Mouse (Mus musculus): ENCODE results near the gene Ppp1r32. TPM values are rescaled to one million over a fixed set of nuclear protein-coding genes. Genes with fewer than 3 reads are reported as not detected.
A peak's percentile ranks its signal among the peaks of the same experiment; 100 is the strongest.

Gene Ppp1r32
- 1 to 10 TPM in 1 of 2 experiments, under 1 TPM in 1; 0.87 to 1.9 TPM for total RNA-seq (2021)

DNA sequence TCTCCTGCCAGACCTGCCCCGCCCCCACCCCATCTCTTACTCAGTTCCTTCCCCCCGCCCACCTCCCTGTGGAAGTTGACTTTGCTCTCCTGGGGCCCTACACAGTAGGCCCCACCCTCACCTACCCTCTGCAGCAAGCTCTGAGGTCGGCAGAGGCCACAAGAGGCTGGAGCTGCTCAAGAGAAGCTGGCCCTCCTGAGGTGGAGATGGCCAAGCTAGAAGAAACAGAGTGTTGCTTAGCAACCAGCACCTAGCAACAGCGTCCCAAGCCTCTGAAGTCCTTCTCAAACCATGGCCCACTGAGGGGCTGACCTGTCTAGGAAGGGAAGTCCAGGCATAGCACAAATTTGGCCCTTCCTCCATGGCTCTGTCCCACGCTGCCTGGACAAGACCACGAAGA is at the start of gene Ppp1r32:
Gene Ppp1r32, minus strand, starts transcription at position 226 of the 400 bp plus-strand sequence.
- peak; percentile 32 for DNase-seq
- intact Hi-C loops (cut with DNase I), result loop anchor here (5.0 kb wide), 1 partner anchor 150 kb away; no protein-coding TSS in a partner anchor

DNA sequence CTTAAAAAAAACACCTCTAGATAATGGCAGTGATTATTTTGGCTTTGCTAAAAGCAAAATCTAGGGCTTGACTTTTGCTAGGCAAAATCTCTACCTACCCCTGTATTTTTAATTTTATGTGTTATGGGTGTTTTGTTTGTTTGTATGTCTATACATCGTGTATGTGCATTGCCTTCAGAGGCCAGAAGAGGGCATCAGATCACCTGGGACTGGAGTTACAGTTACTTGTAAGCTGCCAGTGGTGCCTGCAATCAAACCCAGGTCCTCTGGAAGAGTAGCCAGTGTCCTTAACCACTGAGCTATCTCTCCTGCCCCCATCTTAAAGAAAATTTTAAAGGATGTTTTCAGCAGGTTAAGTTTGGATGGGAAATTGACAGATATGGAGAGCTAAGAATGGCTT is 47.4 kb upstream of the Ppp1r32 start:
- intact Hi-C loops (cut with DNase I), result no loop called here
- no peak for DNase-seq

DNA sequence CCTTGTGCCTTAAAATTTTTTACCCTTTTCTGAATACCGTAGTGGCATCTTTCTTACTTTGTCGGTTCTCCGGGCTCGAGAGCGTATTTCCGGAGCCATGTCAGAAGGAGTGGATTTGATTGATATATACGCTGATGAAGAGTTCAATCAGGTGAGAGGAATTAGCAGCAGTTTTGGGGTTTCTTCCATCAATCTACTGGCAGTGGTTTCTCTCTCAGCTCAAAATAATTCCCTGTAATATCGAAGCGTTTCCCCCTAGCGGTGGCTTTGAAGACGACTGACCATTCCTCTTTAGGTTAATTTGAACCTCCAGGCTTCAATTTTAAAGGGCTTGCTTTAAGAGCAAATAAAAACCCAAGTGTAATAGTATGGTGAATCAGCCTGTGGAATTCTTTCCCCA is 43.2 kb upstream of the Ppp1r32 start, which contains the start of gene Sdhaf2:
Gene Sdhaf2, minus strand, starts transcription at position 233 of the 400 bp plus-strand sequence.
- peak; percentile 41 for DNase-seq
- intact Hi-C loops (cut with DNase I), result no loop called here

DNA sequence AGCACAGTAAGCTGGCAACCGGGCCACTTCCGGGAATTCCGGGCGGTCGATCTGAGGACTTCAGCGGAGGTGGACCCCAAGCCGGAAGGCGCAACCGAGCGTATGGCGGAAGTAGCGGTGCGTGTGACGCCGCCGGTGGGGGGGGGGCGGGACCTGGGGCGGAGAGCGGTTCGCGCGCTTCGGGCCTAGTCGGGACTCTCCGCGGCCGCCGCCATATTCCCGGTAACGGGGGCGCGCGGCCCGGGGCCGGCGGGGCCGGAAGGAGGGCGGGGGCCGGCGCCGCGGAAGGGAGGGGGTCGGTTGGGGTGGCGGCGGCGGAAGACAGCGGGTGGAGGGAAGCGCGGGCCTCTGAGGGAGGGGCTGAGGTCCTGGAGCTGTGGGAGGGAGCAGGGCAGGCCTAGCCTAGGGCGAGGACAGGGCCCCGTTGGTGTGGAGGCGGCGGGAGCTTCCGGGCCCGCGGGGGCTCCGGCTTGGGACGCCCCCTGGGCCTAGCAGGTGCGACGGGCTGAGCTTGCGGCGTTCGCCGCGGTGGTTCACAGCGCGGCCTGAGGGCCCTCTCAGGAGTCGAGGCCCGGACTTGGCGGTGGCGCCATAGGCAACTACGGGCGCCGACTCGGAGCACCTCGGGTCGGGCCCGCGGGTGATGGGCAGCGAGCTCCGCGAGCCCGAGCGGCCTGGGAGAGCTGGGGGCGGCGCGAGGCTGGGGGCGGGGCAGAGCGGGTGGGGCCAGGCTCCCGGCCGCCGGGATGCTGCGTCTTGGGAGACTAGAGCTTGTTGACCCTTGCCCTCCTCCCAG is 42.6 kb upstream of the Ppp1r32 start, which contains the start of gene Cpsf7:
Gene Cpsf7, plus strand, starts transcription at position 161 of the 796 bp plus-strand sequence.
- DNase-seq, result peak; percentile 94
- intact Hi-C loops (cut with DNase I), result no loop called here

DNA sequence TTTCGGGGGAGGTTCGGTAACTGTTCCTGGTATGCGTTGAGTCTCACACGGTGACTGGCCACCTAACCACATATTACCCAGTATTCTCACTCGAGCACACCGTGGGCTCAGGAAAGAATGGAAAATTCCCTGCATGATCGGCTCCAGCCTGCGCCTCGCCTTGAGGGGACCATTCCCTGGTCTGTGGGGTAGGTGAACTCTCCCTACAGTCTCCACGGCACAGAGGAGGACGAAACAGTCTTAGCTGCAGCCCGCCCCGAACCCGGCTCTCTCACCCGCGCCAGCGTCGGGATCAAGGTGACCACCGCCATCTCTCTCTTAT is 42.0 kb upstream of the Ppp1r32 start:
- intact Hi-C loops (cut with DNase I), result no loop called here
- no peak for DNase-seq

DNA sequence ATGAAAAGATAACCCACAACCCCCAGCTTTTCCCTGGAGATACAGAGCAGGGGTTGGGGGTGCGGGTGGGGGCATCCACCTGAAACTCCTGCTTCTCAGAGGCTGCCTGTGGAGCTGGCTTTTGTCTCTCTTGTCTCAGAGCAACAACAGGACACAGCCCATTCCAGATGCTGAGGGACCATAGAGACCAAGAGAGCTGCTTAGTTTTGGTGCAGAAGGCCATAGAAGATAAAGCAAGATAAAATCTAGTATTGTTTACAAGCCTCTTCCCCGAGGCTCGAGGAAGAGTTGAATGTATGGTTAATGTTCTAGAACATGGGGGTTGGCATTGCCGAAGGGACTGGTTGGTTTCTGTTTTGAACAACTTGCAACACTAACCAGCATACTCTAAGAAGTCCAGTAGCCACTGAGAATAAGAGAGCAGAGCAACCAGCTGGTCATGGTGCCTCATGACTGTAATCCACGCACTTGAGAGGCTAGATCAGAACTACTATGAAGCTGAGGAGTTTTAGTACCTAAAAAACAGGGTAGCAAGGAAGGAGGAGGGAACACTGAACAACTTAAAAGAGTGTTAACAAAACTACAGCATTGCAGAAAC is 40.9 kb upstream of the Ppp1r32 start:
- DNase-seq, result no peak
- intact Hi-C loops (cut with DNase I), result no loop called here

DNA sequence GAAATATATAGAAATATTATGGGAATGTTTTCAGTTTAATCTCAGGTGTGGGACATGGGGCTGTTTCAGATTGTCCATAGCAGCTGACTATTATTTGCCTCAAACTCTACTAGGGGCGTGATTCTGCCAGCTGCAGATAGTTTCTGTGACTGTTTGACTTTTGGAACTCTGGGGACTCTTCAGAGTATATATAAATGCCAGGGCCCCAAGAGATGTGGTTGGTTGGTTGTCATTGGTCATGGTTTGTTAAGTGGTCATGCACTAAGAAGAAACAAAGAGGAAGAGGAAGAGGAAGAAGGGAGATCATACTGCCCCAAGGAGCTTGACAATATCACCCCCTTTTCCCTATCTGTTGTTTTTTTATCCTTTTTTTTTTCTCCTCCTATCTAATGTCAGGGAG is 39.2 kb upstream of the Ppp1r32 start:
- intact Hi-C loops (cut with DNase I), result no loop called here
- no peak for DNase-seq

DNA sequence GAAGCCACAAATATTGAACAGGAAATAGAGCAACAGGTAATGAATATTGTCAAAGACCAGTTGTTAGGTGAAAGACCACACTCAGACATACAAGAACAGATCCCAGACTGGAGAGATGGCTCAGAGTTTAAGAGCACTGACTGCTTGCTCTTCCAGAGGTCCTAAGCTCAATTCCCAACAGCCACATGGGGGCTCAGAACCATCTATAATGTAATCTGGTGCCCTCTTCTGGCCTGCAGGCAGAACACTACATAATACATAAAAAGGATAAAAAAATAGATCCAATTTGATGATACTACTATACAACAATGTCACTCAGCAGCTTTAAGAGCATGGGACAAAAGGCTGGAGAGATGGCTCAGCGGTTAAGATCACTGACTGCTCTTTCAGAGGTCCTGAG is 37.6 kb upstream of the Ppp1r32 start:
- peak; percentile 10 for DNase-seq
- intact Hi-C loops (cut with DNase I), result no loop called here

DNA sequence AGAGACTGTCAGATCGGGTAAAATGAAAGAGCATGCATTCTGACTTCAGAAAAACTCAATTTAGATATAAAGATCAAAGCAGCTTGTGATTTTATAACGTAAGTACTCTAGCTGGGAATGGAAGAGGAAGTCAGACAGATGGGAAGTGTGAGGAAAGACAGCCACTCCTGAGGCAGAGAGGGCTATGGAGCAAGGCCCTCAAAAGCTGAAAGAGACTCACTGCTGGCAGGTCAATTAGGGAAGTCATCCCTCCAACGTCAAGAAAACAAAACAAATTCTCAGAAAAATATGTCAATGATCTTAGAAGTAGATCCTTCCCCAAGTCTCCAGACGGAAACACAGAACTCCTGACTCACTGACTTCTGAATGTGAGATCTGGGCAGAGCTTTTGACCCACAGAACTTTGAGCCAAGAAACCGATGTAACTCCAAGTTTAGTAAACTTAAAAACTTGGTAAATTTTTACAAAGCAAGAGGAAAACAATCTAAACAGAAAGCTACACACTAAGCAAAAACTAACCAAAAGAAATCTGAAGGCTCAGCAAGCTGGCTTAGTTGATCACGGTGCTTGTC is 28.1 kb upstream of the Ppp1r32 start:
- no peak for DNase-seq
- intact Hi-C loops (cut with DNase I), result no loop called here

DNA sequence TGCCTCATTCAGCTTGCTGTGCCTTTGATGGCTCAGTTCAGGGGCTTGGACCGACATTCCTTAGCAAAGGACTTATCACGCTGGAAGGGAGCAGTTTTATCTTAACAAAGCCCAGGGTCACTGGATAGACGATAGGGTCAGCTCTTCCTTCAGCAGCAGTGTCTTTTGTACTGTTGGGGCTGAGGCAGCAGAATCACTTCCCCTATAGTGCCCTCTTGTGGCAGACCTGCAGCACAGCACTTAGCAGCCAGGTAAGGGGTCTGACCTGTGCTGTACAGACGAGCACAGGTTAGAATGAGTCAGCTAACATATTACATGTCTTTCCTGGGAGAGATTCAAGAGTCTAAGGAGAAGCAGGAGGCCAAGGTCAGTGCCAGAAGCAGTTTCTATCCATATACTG is 19.8 kb upstream of the Ppp1r32 start:
- peak; percentile 20 for DNase-seq
- intact Hi-C loops (cut with DNase I), result loop anchor here (5.0 kb wide), 1 partner anchor 170 kb away; no protein-coding TSS in a partner anchor

DNA sequence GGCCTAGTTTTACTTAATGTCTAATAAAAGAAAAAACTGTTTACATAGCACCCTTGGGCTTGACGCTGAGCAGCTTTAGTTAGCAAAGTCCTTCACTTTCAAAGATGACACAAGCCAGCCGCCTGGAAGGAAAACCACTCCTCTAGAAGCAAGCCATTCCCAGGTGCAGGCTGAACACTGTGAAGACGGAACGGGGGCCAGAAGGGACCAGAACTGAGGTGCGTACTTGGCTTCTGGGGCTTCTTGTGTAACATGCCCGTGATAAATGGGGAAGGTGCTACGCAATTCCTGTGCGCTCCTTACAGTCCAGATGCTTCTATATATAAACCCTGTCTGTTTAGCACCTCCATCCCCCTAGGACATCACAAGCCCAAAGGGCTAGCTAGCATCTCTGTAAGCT is 17.9 kb upstream of the Ppp1r32 start:
- DNase-seq, result no peak
- intact Hi-C loops (cut with DNase I), result loop anchor here (5.0 kb wide), 1 partner anchor 168 kb away; no protein-coding TSS in a partner anchor

DNA sequence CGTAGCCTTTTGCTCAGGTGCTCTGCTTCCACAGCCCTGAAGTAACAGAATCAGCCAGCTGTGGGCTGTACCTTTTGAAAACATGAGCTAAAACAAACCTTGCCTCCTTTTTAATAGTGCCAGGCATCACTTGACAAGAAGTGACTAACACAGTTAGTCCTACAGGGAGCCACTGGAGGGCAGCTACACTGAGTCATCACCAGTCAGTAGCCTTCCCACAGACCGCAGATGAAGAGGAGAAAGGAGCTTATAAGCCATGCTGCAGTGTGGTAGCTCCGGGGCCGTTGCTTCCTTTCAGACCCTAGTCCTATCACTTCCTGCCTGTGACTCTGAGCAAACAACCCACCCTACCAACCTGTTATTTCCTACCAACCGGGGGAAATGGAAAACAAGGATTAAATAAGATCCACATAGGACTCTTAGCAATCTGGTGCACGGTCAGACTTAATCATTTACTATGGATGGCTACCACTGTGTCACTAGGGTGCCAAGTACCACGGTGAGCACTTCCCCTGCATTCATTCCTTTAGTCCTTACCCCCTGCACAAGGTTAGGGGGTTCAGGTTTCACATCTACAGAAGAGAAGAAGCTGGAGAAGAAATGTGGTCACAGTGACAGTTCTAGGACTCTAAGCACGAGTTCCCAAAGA is 14.9 kb upstream of the Ppp1r32 start:
- intact Hi-C loops (cut with DNase I), result no loop called here
- no peak for DNase-seq

DNA sequence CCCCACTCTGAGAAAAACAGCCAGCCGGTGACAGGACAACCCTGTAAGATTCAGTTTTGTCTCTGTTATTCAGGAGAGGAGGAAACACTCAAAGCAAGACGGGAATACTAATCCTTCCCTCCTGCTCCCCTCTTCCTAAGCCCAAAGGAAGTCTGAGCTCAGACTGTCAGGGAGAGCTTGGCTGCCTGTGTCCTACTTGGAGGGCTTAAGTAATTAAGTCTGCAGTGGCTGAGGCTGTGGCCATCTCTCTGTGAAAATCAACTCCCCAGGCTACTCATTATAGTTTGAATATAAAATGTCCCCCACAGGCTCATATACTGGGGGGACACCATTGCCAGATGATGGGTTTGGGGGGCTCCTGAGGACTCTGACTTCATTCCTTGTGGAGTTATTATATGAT is 14.2 kb upstream of the Ppp1r32 start:
- intact Hi-C loops (cut with DNase I), result no loop called here
- DNase-seq, result no peak

DNA sequence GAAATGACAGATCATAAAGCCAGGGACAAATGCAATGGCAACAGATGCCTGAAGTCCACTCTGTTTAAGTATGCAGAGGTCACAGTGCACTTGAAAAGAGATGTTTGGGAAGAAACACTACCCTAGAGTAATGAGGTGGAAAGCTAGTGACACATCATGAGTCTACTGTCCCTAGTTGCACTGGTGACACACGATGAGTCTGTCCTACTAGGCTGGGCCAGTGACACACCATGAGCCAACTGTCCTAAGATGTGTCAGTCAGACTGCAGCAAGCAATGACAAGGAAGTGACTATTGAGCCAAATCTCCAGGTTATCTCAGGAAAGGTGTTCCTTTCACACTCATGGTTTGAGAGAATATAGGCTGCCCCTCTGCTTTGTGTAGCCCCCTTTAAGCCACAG is 12.9 kb upstream of the Ppp1r32 start:
- no peak for DNase-seq
- intact Hi-C loops (cut with DNase I), result no loop called here

DNA sequence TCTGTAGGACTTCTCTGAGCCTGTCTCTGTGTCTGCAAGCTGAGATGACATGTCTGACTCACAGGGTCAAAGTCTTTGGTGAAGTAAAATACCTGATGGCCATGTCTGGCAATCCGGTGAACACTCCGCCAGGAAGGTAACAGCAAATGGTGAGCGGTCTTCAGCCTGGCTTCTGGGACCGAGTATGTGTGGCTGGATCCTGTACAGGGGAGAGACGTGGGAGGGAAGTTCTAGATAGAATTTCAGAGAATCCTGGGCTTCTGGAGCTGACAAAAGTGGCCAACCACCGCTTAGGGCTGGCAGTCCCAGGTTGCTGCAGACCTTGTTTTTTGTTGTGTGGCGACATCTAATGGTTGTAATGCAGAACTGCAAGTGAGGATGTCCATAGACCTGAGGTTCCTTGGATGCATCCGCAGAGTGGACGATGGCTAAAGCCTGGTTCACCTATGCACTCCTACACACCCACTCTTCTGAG is 3.6 kb upstream of the Ppp1r32 start:
- intact Hi-C loops (cut with DNase I), result loop anchor here (2.0 kb wide), 1 partner anchor 38 kb away; no protein-coding TSS in a partner anchor
- DNase-seq, result peak; percentile 33

DNA sequence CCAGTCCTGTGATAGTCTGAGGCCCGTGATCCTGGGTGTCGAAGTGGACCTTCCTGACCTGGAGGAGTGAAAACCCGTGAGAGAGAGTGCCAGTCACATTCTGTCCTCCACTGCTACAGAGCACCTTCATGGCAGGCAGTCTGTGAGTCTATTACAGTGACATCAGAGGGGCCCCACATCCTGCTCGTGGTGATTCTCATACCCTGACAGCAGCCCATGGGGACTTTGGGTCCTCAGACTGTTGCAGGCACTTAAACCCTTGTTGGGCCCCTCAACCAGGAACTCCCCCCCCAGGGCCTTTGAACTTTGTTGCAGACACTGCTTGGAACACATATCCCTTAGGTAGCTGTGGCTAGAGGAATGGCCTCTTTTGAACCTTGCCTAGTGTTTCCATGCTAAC is 3.2 kb downstream of the Ppp1r32 start:
- intact Hi-C loops (cut with DNase I), result no loop called here
- no peak for DNase-seq

DNA sequence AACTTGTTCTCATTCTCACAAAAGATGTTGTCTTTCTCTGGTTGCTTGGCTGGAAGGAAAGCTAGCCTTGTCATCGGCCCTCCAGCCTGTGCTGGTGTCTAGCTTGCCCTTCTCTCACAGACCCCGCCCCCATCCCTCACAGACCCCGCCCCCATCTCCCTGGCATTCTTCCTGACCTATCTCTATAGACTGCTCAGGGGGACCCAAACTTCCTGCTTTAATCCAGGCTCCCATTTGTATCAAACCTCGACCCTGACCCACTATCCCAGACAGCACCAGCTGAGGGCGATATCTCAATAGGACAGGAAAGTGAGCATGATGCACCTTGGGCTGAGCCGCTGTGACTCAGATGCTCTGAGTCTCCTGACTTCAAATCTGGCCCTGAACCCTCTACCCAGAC is 8.9 kb downstream of the Ppp1r32 start:
- no peak for DNase-seq
- intact Hi-C loops (cut with DNase I), result no loop called here

DNA sequence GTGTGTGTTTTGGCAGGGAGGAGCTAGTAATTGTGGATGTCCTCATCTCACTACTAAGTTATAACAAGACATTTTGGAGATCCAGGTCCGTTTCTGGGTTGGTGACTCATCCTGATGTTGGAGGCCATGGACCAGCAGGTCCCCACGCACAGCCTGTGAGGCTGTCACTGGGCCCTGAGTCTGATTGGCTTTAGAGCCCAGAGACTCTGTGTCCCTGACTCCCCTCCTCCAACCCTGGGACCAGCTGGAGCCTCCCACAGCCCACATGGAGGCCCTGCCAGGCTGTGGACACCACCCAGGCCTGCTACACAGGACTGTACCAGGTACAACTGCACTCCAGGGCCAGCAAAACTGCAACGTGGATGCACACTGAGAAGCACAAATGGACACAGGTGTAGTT is 9.8 kb downstream of the Ppp1r32 start:
- intact Hi-C loops (cut with DNase I), result no loop called here

DNA sequence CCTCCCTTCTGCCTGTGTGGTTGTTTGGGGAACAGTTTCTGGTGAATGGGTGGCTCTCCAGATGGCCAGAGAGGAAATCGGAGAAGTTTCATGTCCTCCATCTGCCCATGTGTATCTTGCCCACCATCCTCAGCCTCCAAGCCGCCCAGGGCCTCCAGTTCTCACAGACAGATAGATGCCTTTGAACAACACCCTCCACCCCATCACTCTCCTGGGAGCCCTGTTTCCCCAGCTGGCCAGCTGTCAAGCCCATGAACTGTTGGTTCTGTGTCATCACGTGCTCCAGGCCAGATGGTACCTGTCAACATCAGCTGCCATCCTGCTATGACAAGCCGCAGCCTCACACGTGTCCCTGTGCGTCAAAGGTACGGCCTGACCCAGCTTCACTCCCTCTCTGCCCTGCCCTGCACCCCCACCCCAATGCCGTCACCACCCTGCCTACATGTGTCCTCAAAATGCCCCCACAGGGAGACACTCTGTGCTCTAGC is 13.5 kb downstream of the Ppp1r32 start:
- intact Hi-C loops (cut with DNase I), result no loop called here
- no peak for DNase-seq

More for the DNA sequence above, 9.8 kb downstream of the Ppp1r32 start:
- no peak for DNase-seq

DNA sequence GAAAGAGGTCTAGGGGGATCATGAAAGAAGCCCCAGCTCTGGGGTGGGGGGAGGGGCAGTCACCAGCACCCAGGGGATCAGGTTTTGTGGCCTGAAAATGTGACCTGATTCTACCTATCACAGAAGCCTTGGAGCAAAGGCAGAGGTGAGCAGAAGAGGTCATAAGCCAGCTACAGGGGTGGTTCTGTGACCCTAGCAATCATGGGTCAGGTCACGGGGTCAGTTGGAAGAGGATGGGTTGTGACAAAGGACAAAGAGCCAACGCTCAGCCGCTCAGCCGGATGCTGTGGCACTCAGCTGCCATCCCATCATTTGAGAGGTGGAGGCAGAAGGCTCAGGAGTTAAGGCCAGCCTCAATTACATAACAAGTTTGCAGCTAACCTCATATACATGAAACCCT is 18.3 kb downstream of the Ppp1r32 start:
- intact Hi-C loops (cut with DNase I), result no loop called here
- no peak for DNase-seq

DNA sequence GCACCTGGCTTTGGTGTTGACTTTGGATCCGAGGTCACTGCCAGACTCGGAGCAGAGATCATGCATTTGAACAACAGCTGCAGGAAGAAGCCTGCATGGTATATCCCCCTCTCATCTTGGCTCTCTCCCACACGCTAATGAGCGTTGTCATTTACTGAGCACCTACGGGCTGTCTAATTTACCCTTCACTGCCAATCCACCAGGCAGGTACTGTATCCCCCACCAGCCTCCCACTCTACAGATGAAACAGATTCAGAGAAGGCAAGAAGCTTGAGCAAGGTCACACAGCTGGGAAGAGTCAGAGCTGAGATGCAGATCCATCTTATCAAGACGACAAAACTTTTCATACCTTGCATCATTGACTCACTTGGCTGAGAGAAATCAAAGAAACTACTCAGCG is 21.1 kb downstream of the Ppp1r32 start:
- no peak for DNase-seq
- intact Hi-C loops (cut with DNase I), result no loop called here

Measured in left cerebral cortex, postnatal 4 days (tissue).